Mouse (Mus musculus): Measurements from ENCODE around the gene Hoxa6.

The Hoxa6 gene

GRCm38 (mm10) chr6:52241001-52241621 lies 32.6 kb upstream of the Hoxa6 start:
- DNase-seq (ENCODE audit: low read depth, low spot score) = no peak

GRCm38 (mm10) chr6:52240389-52241000 lies 32.0 kb upstream of the Hoxa6 start, which contains the start of gene Hoxa10:
Gene Hoxa10 (minus strand): TSS chr6:52240854.
- no peak for DNase-seq (ENCODE audit: low read depth, low spot score)

GRCm38 (mm10) chr6:52239625-52240388 lies 31.3 kb upstream of the Hoxa6 start:
- no peak for DNase-seq (ENCODE audit: low read depth, low spot score)

GRCm38 (mm10) chr6:52238976-52239375 lies 30.5 kb upstream of the Hoxa6 start:
- no peak for DNase-seq (ENCODE audit: low read depth, low spot score)

- DNase-seq (ENCODE audit: low read depth, low spot score) = no peak
These were observed 29.6 kb upstream of the Hoxa6 start for GRCm38 (mm10) chr6:52238155-52238545.

- no peak for DNase-seq (ENCODE audit: low read depth, low spot score)
These were observed 29.0 kb upstream of the Hoxa6 start for GRCm38 (mm10) chr6:52237346-52238154.

- no peak for DNase-seq (ENCODE audit: low read depth, low spot score)
These were observed 28.3 kb upstream of the Hoxa6 start for GRCm38 (mm10) chr6:52236806-52237205.

GRCm38 (mm10) chr6:52235866-52236265 lies 27.3 kb upstream of the Hoxa6 start:
- no peak for DNase-seq (ENCODE audit: low read depth, low spot score)

- no peak for DNase-seq (ENCODE audit: low read depth, low spot score)
These were observed 26.7 kb upstream of the Hoxa6 start for GRCm38 (mm10) chr6:52235267-52235666.

GRCm38 (mm10) chr6:52234428-52235140 lies 26.1 kb upstream of the Hoxa6 start:
- no peak for DNase-seq (ENCODE audit: low read depth, low spot score)

GRCm38 (mm10) chr6:52233546-52234427 lies 25.3 kb upstream of the Hoxa6 start:
- DNase-seq (ENCODE audit: low read depth, low spot score) = no peak

- no peak for DNase-seq (ENCODE audit: low read depth, low spot score)
These were observed 24.5 kb upstream of the Hoxa6 start for GRCm38 (mm10) chr6:52232984-52233545.

- no peak for DNase-seq (ENCODE audit: low read depth, low spot score)
These were observed 24.0 kb upstream of the Hoxa6 start for GRCm38 (mm10) chr6:52232568-52232965.

- DNase-seq (ENCODE audit: low read depth, low spot score) = no peak
These were observed 23.5 kb upstream of the Hoxa6 start for GRCm38 (mm10) chr6:52231885-52232567.

- DNase-seq (ENCODE audit: low read depth, low spot score) = no peak
These were observed 22.1 kb upstream of the Hoxa6 start, which contains the start of gene Hoxa9 for GRCm38 (mm10) chr6:52230516-52231165. Gene Hoxa9 (minus strand): TSS chr6:52231089.

GRCm38 (mm10) chr6:52229558-52230416 lies 21.3 kb upstream of the Hoxa6 start:
- no peak for DNase-seq (ENCODE audit: low read depth, low spot score)

All from telencephalon, adult 2 months (tissue).